Mouse (Mus musculus) liver, embryonic 15.5 days (tissue): ENCODE results near the gene Nae1. TPM values are rescaled to one million over a fixed set of nuclear protein-coding genes. Genes with fewer than 3 reads are reported as not detected.
A peak's percentile ranks its signal among the peaks of the same experiment; 100 is the strongest.

Experiments
- ATAC-seq: fragments of 200-750 bp; cut with Nextera tagmentation; 2 replicates; pipeline ENCODE4 v1.8.0; 2017; ENCODE audit warnings: moderate number of reproducible peaks, mild to moderate bottlenecking, moderate library complexity; ENCODE audit not compliant: insufficient read depth
- H3K27ac ChIP-seq: fragments of 300-500 bp; sonication (generic); replicated peaks from 2 replicates; pipeline ENCODE4 v1.5.1; 2015; ENCODE audit warnings: mild to moderate bottlenecking, inconsistent platforms
- H3K27me3 ChIP-seq: fragments of 300-500 bp; sonication (generic); 2 replicates; pipeline ENCODE4 v1.6.1; 2015; ENCODE audit warnings: mild to moderate bottlenecking, inconsistent platforms
- H3K36me3 ChIP-seq: fragments of 300-500 bp; sonication (generic); replicated peaks from 2 replicates; pipeline ENCODE4 v1.6.1; 2015; ENCODE audit warnings: moderate library complexity, mild to moderate bottlenecking, inconsistent platforms
- H3K4me1 ChIP-seq: fragments of 300-500 bp; sonication (generic); replicated peaks from 2 replicates; pipeline ENCODE4 v1.6.1; 2015; ENCODE audit warnings: inconsistent platforms
- H3K4me2 ChIP-seq: fragments of 300-500 bp; sonication (generic); 2 replicates; pipeline ENCODE4 v1.6.1; 2015; ENCODE audit warnings: moderate library complexity, mild to moderate bottlenecking, inconsistent platforms
- H3K4me3 ChIP-seq: fragments of 300-500 bp; sonication (generic); replicated peaks from 2 replicates; pipeline ENCODE4 v1.5.1; 2015; ENCODE audit warnings: mild to moderate bottlenecking, inconsistent platforms
- H3K9ac ChIP-seq: fragments of 300-500 bp; sonication (generic); 2 replicates; pipeline ENCODE4 v1.6.1; 2015; ENCODE audit warnings: moderate library complexity, mild to moderate bottlenecking, inconsistent platforms
- H3K9me3 ChIP-seq: fragments of 300-500 bp; sonication (generic); replicated peaks from 2 replicates; pipeline ENCODE4 v1.6.1; 2016; ENCODE audit warnings: inconsistent platforms
- WGBS: fragments of 180-500 bp; shearing (Covaris S2); methylation state at CpG from one replicate; pipeline ENCODE4 v1.1.7; 2015; ENCODE audit warnings: mixed read lengths; ENCODE audit not compliant: insufficient replicate concordance; 5-methylcytosine and 5-hydroxymethylcytosine counted together
- polyA plus RNA-seq: library from polyadenylated mRNA; unstranded; fragments of >200 nt; fragmentation: Nextera tagmentation; extraction: Ambion mirVana; gene quantifications from 2 replicates; pipeline ENCODE4 v1.2.1, GENCODE M21; 2015

Nae1 gene
- polyA plus RNA-seq, 1 experiment from 2014 or later = 28.7 TPM

DNA sequence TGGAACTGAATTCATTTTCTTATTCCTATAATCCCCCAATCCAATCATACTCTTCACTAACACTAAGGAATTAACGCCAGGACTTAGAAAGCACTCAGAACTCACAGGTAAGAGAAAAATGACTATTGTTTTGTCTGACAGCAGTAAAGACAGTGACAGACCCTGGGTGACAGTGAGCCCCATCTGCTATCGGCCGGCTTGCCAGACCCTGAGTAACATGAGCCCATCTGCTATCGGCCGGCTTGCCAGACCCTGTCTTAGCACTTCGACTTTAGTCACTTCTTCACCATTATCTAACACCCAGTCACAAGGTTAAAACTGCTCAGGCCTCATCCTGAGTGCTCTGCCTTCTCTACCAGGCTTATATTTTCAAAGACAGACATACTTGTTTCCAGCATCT is 4.8 kb downstream of the Nae1 start:
- H3K27me3 ChIP-seq = no peaks in the 10 kb centered on the region
- no peaks in the 10 kb centered on the region for H3K9me3 ChIP-seq
- 77% methylated on average over 6 of the region's 6 CpGs for WGBS
- H3K4me3 ChIP-seq = no peak overlapping the region
- H3K4me2 ChIP-seq = no peak overlapping the region
- peaks cover 25% of the 10 kb centered on the region for H3K36me3 ChIP-seq
- peaks cover 18% of the 10 kb centered on the region for H3K4me1 ChIP-seq
- no peak for ATAC-seq
- H3K27ac ChIP-seq = no peak overlapping the region
- no peak overlapping the region for H3K9ac ChIP-seq

DNA sequence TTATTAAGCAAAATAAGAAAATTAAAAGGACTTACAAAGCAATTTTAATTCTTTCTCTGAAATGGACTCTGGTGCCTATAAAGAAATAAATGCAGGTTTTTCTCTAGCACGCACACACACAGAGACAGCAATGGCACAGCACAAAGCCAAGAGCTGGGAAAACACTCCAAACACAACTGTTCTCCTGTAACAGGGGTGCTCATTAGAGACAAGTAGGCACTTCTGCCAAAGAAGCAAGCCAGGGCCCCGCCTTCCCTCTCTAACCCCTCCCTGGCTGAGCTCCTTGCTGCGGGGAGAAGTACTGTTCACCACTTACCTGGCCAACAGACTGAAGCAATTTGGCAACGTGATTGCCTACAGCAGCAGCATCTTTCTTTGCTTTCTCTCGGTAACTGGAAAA is 16.6 kb downstream of the Nae1 start:
- ATAC-seq = no peak
- H3K27ac ChIP-seq = no peak overlapping the region
- H3K36me3 ChIP-seq = peaks cover 44% of the 10 kb centered on the region
- H3K9ac ChIP-seq = no peak overlapping the region
- H3K4me2 ChIP-seq = no peak overlapping the region
- H3K4me3 ChIP-seq = no peak overlapping the region
- 70% methylated on average over 5 of the region's 5 CpGs for WGBS
- H3K4me1 ChIP-seq = no peaks in the 10 kb centered on the region
- H3K9me3 ChIP-seq = no peaks in the 10 kb centered on the region
- H3K27me3 ChIP-seq = no peaks in the 10 kb centered on the region

DNA sequence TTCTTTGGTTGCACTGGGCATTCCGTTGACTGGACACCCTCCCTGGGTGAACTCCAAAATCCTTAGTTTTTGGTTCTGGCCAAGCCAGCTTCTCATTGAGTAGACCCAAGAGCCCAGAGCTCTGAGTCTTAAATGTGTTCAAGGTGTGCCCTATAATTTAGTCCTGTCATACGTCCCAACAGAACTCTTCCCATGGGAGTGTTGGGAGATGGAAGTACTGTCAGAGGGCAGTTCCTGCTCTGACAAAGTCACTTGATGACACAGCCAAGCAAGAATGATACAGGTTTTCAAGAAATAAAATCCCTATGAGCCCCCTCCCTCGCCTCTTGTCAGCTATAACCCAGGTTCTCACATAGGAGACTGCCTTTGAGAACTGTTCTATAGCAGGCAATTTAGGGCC is 24.3 kb downstream of the Nae1 start:
- 73% methylated on average over 3 of the region's 3 CpGs for WGBS
- H3K9ac ChIP-seq = no peak overlapping the region
- H3K4me2 ChIP-seq = no peak overlapping the region
- peaks cover 10% of the 10 kb centered on the region for H3K36me3 ChIP-seq
- peaks cover 7% of the 10 kb centered on the region; the same call in 1 of the 2 replicates for H3K27me3 ChIP-seq
- H3K27ac ChIP-seq = no peak overlapping the region
- H3K9me3 ChIP-seq = no peaks in the 10 kb centered on the region
- no peak overlapping the region for H3K4me3 ChIP-seq
- H3K4me1 ChIP-seq = peaks cover 14% of the 10 kb centered on the region
- no peak for ATAC-seq

DNA sequence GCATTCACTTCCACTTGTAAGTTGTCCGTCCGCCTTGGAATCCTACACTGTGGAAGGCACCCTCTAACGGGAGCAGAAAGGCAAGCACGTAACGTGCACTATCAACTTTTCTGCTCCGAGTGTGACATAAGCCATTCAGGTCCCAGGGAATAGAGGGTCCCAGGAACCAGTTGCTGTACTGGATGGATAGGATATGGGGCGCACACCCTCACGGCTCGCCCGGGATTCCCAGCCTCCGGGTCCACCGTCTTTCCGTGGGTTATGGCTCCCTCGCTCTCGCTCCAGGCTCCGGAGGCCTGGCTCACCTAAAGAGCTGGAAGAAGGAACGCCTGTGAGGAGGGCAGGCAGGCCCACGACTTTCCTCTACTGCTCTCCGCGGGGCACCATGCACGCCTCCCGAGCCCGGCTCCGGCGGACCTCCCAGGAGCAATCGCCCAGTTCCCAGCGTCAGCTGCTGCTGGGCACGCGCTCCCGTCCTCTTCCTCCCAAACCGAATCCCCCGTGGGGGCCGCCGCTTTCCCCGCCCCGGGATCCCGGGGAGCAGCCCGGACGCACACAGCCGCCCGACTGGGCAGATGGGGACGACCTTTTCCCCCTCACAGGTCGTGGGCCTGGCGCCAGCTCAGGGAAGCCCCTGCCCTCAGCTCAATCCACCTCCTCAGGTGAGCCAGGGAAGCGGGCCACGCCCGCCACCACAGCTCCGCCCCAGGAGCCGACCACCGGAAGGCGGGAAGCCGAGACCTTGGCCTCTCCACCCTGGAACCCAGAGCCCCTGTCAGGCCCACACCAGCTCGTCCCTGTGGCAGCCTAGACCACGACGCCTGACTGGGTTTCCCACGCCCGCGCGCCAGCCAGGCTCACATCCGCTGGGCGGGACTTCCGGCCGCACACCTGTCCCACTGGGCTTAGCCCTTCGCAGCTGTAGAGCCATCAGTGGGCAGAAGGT is 25.1 kb downstream of the Nae1 start, which contains the start of gene Terb1:
TSS of gene Terb1 (minus strand) at position 850 of the 946 bp plus-strand sequence.
- Histone ChIP-seq H3K4me1 (peaks cover 14% of the 10 kb centered on the region), H3K9ac (peak within 1 kb of the TSS; percentile 49; the same call in 1 of the 2 replicates), H3K27me3 (peaks cover 7% of the 10 kb centered on the region; the same call in 1 of the 2 replicates), H3K4me2 (peak within 1 kb of the TSS; percentile 83), H3K36me3 (peaks cover 10% of the 10 kb centered on the region), H3K9me3 (no peaks in the 10 kb centered on the region), H3K4me3 (peak within 1 kb of the TSS; percentile 55), H3K27ac (no peak within 1 kb of the TSS)
- WGBS = 5% methylated on average over 64 of the region's 64 CpGs
- 0 out of 2 replicates have a peak, but pooled peaks have one; percentile 28 for ATAC-seq

DNA sequence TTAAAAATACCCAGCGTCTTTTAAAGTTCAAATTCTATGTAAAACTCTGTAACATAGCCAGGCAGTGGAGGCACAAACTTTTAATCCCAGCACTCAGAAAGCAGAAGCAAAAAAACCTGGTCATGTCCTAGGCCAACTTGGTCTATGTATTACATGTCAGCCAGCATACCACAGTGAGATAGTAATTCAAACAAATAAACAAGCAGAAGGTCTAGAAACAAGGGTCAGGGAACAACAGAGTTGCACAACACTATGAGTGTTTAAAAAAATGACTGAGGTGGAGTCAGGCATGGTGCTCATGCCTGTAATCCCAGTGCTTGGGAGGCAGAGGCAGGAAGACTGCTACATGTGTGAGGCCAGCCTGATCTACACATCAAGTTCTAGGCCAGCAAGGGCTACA is 55.3 kb downstream of the Nae1 start:
- Histone ChIP-seq H3K36me3 (no peaks in the 10 kb centered on the region), H3K9me3 (no peaks in the 10 kb centered on the region), H3K27me3 (no peaks in the 10 kb centered on the region), H3K4me3 (no peak overlapping the region), H3K27ac (no peak overlapping the region), H3K9ac (no peak overlapping the region), H3K4me1 (no peaks in the 10 kb centered on the region), H3K4me2 (no peak overlapping the region)
- no peak for ATAC-seq
- 29% methylated on average over 1 of the region's 1 CpGs for WGBS

- no peaks in the 10 kb centered on the region for H3K9me3 ChIP-seq
- H3K27me3 ChIP-seq = no peaks in the 10 kb centered on the region
- no peak overlapping the region for H3K4me2 ChIP-seq
- no peak overlapping the region for H3K4me3 ChIP-seq
- H3K36me3 ChIP-seq = no peaks in the 10 kb centered on the region
- no peak for ATAC-seq
- H3K4me1 ChIP-seq = no peaks in the 10 kb centered on the region
- H3K27ac ChIP-seq = no peak overlapping the region
- 47% methylated on average over 3 of the region's 3 CpGs for WGBS
- H3K9ac ChIP-seq = no peak overlapping the region
These were observed 62.0 kb downstream of the Nae1 start for GRCm38 (mm10) chr8:104472465-104472864.

DNA sequence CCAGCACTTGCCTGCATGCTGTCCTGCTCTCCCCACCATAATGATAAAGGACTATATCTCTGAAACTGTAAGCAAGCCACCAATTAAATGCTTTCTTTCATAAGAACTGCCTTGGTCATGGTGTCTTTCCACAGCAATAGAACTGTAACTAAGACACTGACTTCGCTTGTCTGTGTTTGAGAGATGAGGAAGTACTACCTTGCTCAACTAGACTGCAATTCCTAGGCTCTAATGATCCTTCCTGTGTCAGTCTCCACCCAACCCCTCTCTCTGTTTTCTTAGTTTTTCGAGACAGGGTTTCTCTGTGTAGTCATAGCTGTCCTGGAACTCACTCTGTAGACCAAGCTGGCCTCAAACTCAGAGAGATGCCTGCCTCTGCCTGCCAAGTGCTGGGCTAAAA is 67.0 kb downstream of the Nae1 start:
- WGBS = 30% methylated on average over 2 of the region's 2 CpGs
- H3K27ac ChIP-seq = no peak overlapping the region
- no peak overlapping the region for H3K4me3 ChIP-seq
- no peak overlapping the region for H3K4me2 ChIP-seq
- H3K9me3 ChIP-seq = no peaks in the 10 kb centered on the region
- no peaks in the 10 kb centered on the region for H3K27me3 ChIP-seq
- H3K4me1 ChIP-seq = no peaks in the 10 kb centered on the region
- ATAC-seq = no peak
- H3K36me3 ChIP-seq = no peaks in the 10 kb centered on the region
- no peak overlapping the region for H3K9ac ChIP-seq

Other genes with a start within 250 kb of the Nae1 start
- gene Cmtm2a, start 241.5 kb downstream of the Nae1 start, polyA plus RNA-seq = not detected in 2 replicates
- gene Gm45711, start 224.6 kb downstream of the Nae1 start, polyA plus RNA-seq = not detected in 2 replicates
- gene Cmtm1, start 224.5 kb downstream of the Nae1 start, polyA plus RNA-seq = not detected in 2 replicates
- not detected in 2 replicates for gene Gm11020, start 213.1 kb downstream of the Nae1 start, polyA plus RNA-seq
- not detected in 2 replicates for gene Cmtm2b, start 212.4 kb downstream of the Nae1 start, polyA plus RNA-seq
- gene Cmtm3, start 195.2 kb downstream of the Nae1 start, polyA plus RNA-seq = 17.6 and 18.5 TPM in 2 replicates
- gene Cmtm4, start 138.8 kb downstream of the Nae1 start, polyA plus RNA-seq = 0.38 and 0.64 TPM in 2 replicates
- 10.5 and 11.5 TPM in 2 replicates for gene Dync1li2, start 91.6 kb downstream of the Nae1 start, polyA plus RNA-seq
- 0.05 TPM in 1 of 2 replicates, not detected in the other for gene Terb1, start 24.7 kb downstream of the Nae1 start, polyA plus RNA-seq
- gene Car7, start 52 bp upstream of the Nae1 start, polyA plus RNA-seq = 5.0 and 6.1 TPM in 2 replicates
- 3.1 and 3.5 TPM in 2 replicates for gene Pdp2, start 56.8 kb upstream of the Nae1 start, polyA plus RNA-seq
- gene Cdh16, start 89.8 kb upstream of the Nae1 start, polyA plus RNA-seq = 0.08 and 0.18 TPM in 2 replicates
- gene Rrad, start 96.7 kb upstream of the Nae1 start, polyA plus RNA-seq = 1.7 and 2.2 TPM in 2 replicates
- 37.5 and 44.3 TPM in 2 replicates for gene Ciao2b, start 107.3 kb upstream of the Nae1 start, polyA plus RNA-seq
- 22.7 and 28.4 TPM in 2 replicates for gene Ces2a, start 199.4 kb upstream of the Nae1 start, polyA plus RNA-seq